Mouse (Mus musculus) forebrain, embryonic 14.5 days (tissue): ENCODE measurements around the gene Fpr1. TPM values are rescaled to one million over a fixed set of nuclear protein-coding genes. Genes with fewer than 3 reads are reported as not detected.
A peak's percentile ranks its signal among the peaks of the same experiment; 100 is the strongest.
"Not testable (repeated sequence)": the region's sequence is repeated elsewhere in the genome, so short reads cannot be mapped to it uniquely, and the experiment has no call there.

ENCODE experiments used
- ATAC-seq: fragments of 200-750 bp; cut with Nextera tagmentation; 2 replicates; pipeline ENCODE4 v1.8.0; 2017; ENCODE audit warnings: mild to moderate bottlenecking, moderate library complexity
- DNase-seq: peaks from one replicate; pipeline ENCODE4 v3.0.0-alpha.2; 2015; ENCODE audit warnings: low spot score
- H3K27ac ChIP-seq: fragments of 300-500 bp; sonication (generic); 2 replicates; pipeline ENCODE4 v1.5.1; 2014; ENCODE audit warnings: low read depth, mild to moderate bottlenecking, control low read depth, low read length, moderate library complexity
- H3K27me3 ChIP-seq: fragments of 300-500 bp; sonication (generic); replicated peaks from 2 replicates; pipeline ENCODE4 v1.6.1; 2014; ENCODE audit warnings: low read length, control low read depth, mixed read lengths; ENCODE audit not compliant: control insufficient read depth, insufficient read depth
- H3K36me3 ChIP-seq: fragments of 300-500 bp; sonication (generic); 2 replicates; pipeline ENCODE4 v1.6.1; 2014; ENCODE audit warnings: low read length, control low read depth; ENCODE audit not compliant: control insufficient read depth, insufficient read depth
- H3K4me1 ChIP-seq: fragments of 300-500 bp; sonication (generic); 2 replicates; pipeline ENCODE4 v1.6.1; 2014; ENCODE audit warnings: antibody characterized with exemption, low read length, control low read depth; ENCODE audit not compliant: control insufficient read depth, insufficient read depth
- H3K4me2 ChIP-seq: fragments of 300-500 bp; sonication (generic); 2 replicates; pipeline ENCODE4 v1.6.1; 2014; ENCODE audit warnings: mild to moderate bottlenecking, control low read depth, low read length
- H3K4me3 ChIP-seq: fragments of 300-500 bp; sonication (generic); 2 replicates; pipeline ENCODE4 v1.5.1; 2014; ENCODE audit warnings: low read depth, low read length, control low read depth
- H3K9ac ChIP-seq: fragments of 300-500 bp; sonication (generic); 2 replicates; pipeline ENCODE4 v1.6.1; 2014; ENCODE audit warnings: mild to moderate bottlenecking, low read length, control low read depth, moderate library complexity
- H3K9me3 ChIP-seq: fragments of 300-500 bp; sonication (generic); replicated peaks from 2 replicates; pipeline ENCODE4 v1.6.1; 2016; ENCODE audit warnings: low read length, control low read depth, mixed read lengths; ENCODE audit not compliant: control insufficient read depth
- WGBS: fragments of 180-500 bp; shearing (Covaris S2); extraction: QIAGEN DNeasy Blood & Tissue Kit; methylation state at CpG from one replicate; pipeline ENCODE4 v1.1.7; 2014; 5-methylcytosine and 5-hydroxymethylcytosine counted together
- polyA plus RNA-seq: library from polyadenylated mRNA; unstranded; fragments of >200 nt; fragmentation: Nextera tagmentation; extraction: Ambion mirVana; gene quantifications from 2 replicates; pipeline ENCODE4 v1.2.1, GENCODE M21; 2014

Gene Fpr1
- polyA plus RNA-seq, 1 experiment from 2014 or later = not detected

DNA sequence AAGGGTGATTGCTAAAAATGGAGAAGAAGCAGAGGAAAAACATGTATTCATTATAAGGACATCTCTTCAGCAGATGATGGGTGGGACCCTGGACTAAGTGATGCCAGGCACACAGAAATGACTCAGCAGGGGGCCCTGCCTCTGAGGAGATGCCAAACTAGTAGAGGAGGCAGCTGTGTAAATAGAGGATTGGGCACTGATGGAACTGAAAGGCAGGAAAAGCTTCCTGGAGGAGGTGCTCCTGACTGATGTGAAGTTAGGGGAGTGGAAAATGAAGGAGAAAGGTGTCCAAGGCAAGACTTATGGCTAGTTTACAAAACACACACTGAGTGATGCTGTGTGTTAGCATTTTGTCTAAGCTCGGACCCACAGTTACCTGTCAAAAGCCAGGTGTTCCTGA, 26.3 kb downstream of the Fpr1 start:
- Histone ChIP-seq H3K9me3 (no peaks in the 10 kb centered on the region), H3K36me3 (no peaks in the 10 kb centered on the region), H3K9ac (no peak overlapping the region), H3K4me3 (no peak overlapping the region), H3K4me2 (no peak overlapping the region), H3K4me1 (no peaks in the 10 kb centered on the region), H3K27ac (no peak overlapping the region), H3K27me3 (no peaks in the 10 kb centered on the region)
- ATAC-seq = no peak
- WGBS = 92% methylated on average over 1 of the region's 1 CpGs
- no peak for DNase-seq

DNA sequence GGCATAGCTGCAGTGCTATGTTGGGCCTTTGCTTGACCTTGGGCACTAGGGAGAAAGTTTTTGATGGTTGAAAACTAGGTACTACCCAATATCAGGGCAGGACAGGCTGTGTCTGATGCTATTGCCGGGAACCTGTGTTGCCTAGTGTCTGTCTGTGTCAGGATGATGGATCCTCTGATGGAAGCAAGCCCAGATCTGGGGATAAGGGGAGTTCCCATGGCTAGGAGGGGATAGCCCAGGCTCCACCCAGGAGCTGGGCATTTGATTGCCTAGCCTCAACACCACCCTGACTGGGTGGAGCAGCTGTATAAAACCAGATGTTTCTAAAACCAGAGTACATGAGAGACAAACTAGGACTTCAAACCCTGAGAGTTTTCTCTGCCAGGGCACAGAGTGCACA, 27.1 kb downstream of the Fpr1 start:
- Histone ChIP-seq H3K27me3 (no peaks in the 10 kb centered on the region), H3K9ac (no peak overlapping the region), H3K4me3 (no peak overlapping the region), H3K4me1 (no peaks in the 10 kb centered on the region), H3K9me3 (no peaks in the 10 kb centered on the region), H3K27ac (no peak overlapping the region), H3K4me2 (no peak overlapping the region), H3K36me3 (no peaks in the 10 kb centered on the region)
- WGBS = 86% methylated on average over 1 of the region's 1 CpGs
- DNase-seq = no peak
- ATAC-seq = no peak

DNA sequence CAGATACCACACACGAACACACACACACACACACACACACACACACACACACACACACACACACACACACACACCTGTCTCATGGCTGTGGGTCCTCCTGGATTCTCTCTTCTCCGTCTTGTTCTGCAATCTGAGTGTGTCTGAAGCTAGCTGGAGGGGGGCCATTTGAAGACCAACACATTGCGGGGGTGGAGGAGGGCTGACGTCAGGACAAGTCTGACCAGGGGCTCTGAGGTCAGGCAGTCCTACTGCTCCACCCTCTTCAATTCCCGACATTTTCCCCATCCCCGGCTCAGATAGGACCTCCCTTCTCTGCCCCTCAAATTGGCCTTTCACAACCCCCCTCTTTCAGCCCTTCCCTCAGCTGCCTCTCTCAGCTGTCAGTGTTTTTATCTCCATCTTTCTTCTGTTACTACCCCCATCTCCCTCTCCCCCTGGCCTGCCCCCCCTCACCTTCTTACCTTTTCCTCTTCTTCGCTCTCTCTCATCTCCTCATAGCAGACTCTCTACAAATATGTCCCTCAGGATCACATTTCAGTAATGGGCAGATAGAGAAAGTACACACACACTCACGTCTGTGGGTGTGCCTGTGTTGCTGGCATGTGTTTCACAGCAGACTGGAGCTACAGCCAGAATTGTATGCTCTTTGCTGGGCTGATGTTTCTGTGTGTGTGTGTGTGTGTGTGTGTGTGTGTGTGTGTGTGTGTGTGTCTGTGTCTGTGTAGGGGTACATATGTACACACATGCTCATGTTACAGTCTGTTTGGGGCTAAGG, 28.5 kb downstream of the Fpr1 start, which contains the start of gene Has1:
Has1 (minus strand) TSS at position 142 of the 775 bp plus-strand sequence.
- ATAC-seq (no peak), DNase-seq (no peak)
- 71% methylated on average over 8 of the region's 8 CpGs for WGBS
- Histone ChIP-seq H3K4me2 (no peak within 1 kb of the TSS), H3K27ac (no peak within 1 kb of the TSS), H3K4me1 (no peaks in the 10 kb centered on the region), H3K36me3 (no peaks in the 10 kb centered on the region), H3K4me3 (no peak within 1 kb of the TSS), H3K9ac (no peak within 1 kb of the TSS), H3K9me3 (no peaks in the 10 kb centered on the region), H3K27me3 (no peaks in the 10 kb centered on the region)

DNA sequence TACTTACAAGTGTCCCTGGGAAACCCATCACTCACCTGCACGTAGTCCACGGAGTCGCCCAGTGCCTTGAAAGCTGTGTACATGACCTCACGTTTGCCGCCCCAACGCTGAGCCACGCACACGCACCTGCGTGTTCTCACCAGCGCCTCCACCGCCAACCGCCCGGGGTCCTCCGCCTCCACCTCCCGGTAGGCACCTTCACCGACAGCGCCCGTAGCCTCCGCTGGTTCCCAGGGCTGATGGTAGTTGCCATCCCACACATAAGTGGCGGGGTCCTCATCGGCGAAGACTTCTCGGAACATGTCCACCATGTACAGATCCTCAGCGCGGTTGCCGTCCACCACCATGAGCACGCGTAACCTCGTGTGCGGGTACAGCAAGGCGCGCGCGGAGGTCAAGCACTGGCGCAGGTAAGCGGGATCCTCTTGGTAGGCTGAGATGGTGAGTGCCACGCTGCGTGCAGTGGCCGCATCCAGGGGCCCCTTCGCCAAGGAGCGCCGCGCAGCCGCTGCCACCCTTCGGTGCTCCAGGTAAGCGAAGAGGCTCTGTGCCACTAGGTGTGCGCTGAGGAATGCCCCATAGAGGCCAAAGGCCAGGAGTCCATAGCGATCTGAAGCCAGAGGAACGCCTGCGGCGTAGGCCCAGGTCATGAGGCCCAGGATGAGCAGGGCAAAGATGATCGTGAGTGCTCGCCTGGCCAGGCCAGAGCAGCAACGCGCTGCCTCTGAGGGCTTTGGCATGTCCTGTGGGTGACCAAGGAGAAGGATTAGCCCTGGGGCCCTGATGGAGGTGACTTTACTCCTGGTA, 33.6 kb downstream of the Fpr1 start:
- ATAC-seq (peak; percentile 30; the same call in 1 of the 2 replicates), DNase-seq (no peak)
- Histone ChIP-seq H3K4me3 (no peak overlapping the region), H3K4me1 (no peaks in the 10 kb centered on the region), H3K4me2 (peak overlapping the region; percentile 23), H3K9ac (no peak overlapping the region), H3K27ac (no peak overlapping the region), H3K27me3 (no peaks in the 10 kb centered on the region), H3K9me3 (no peaks in the 10 kb centered on the region), H3K36me3 (no peaks in the 10 kb centered on the region)
- 24% methylated on average over 55 of the region's 55 CpGs for WGBS

DNA sequence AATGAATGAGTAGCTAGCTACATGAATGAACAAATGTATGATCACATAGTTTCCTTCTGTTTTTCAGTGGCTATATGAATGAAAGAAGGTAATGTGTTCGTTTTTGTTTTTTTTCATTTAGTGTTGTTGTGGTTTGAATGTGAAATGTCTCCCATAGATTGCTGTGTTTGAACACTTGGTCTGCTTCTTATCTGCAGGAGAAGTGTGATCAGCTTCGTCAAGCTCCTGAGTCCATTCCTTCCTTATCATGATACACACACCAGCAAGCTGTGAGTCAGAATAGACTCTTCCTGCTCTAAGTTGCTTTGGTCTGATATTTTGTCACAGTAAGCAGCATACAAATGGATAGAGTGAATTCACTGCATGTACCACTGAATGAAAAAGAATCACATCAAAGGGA, 34.8 kb downstream of the Fpr1 start:
- Histone ChIP-seq H3K27ac (no peak overlapping the region), H3K9ac (no peak overlapping the region), H3K4me2 (no peak overlapping the region), H3K36me3 (no peaks in the 10 kb centered on the region), H3K9me3 (no peaks in the 10 kb centered on the region), H3K27me3 (no peaks in the 10 kb centered on the region), H3K4me3 (no peak overlapping the region), H3K4me1 (no peaks in the 10 kb centered on the region)
- WGBS = 79% methylated on average over 2 of the region's 2 CpGs
- ATAC-seq (no peak), DNase-seq (no peak)

DNA sequence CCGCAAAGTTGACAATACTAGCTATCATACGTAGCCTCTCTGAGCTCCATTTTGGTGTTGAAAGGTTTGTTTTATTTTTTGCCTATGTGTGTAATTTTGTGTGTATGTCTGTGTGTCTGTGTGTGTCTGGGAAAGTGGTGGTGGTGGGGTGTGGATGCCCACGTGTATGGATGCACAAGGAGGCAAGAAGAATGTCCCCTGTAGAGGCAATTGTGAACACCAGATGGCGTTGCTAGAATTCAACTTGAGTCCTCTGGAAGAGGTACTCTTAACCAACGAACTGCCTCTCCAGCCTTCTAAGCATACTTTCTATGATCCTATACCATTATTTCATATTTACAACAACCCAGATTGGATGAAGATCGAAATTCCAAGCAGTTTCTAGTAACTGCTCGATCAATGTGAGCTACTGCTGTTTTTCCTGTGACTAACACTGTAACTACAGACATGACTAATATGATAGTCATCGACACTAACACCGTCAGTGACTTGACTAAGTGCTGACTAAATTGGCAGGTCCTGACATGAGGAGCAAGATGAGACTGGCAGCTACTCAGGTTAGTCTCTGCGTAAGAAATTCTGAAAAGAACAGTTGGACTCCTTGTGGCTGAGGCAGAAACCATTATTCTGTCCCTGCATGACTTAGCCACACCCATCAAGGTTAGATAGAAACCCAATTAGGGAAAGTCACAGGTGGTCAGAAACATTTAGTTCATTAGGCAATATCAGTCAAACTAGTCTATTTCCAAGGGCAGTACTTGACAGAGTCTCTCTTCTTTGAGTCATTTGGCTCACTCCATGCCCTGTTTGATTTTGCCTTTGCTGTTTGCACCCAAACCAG, 38.3 kb downstream of the Fpr1 start:
- Histone ChIP-seq H3K4me3 (no peak overlapping the region), H3K4me1 (no peaks in the 10 kb centered on the region), H3K4me2 (no peak overlapping the region), H3K9ac (no peak overlapping the region), H3K27ac (no peak overlapping the region), H3K27me3 (no peaks in the 10 kb centered on the region), H3K9me3 (no peaks in the 10 kb centered on the region), H3K36me3 (peaks cover 19% of the 10 kb centered on the region)
- WGBS = 68% methylated on average over 10 of the region's 10 CpGs
- no peak for DNase-seq
- ATAC-seq = no peak

DNA sequence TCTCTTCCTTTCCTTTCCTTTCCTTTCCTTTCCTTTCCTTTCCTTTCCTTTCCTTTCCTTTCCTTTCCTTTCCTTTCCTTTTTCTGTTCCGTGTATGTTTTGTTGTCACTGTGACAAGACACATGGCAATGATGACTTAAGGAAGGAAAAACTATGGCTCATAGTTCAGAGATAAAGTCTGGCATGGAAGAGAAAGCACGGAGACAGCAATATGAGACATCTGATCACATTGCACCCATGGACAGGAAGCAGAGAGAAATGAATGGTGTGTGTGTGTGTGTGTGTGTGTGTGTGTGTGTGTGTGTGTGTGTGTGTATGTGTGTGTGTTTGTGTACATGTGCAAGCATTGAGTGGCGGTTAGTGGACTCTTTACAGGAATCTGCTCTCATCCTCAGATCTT, 39.1 kb downstream of the Fpr1 start:
- peaks cover 25% of the 10 kb centered on the region for H3K36me3 ChIP-seq
- ATAC-seq, DNase-seq: not testable (repeated sequence)

DNA sequence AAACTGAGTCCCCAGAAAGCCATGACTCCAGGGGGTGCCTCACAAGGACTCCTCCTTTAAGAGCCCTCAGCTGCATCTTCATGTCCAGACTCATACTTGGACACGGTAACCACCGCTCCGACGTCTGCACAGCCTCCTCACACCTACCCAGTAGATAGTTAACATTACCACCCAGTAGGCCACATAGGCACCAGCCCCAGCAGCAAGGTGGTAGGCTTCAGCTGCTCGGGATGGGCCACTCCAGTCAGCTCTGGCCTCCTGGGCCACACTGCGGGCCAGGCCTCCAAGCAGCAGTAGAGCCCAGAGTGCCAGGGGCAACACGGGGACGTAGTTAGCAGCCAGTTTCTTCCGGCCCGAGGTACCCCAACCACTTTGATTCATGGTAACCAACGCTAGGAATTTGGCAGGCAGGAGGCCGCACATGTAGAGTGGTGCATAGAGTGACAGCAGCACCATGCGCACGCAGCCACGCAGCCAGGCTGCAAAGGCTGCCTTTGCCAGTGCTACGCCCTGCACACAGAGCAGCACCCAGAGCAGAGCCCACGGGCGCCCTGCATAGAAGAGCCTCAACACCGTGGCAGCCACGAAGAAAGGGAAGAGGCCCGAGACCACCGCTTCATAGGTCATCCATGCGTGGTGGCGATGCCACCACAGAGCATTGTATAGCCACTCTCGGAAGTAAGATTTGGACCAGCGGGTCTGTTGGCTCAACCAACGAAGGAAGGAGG, 40.0 kb downstream of the Fpr1 start:
- no peak overlapping the region for H3K4me2 ChIP-seq
- ATAC-seq (peak; percentile 54), DNase-seq (no peak)
- H3K27me3 ChIP-seq = no peaks in the 10 kb centered on the region
- H3K9ac ChIP-seq = no peak overlapping the region
- H3K4me3 ChIP-seq = no peak overlapping the region
- H3K9me3 ChIP-seq = no peaks in the 10 kb centered on the region
- H3K36me3 ChIP-seq = peaks cover 25% of the 10 kb centered on the region
- 75% methylated on average over 27 of the region's 27 CpGs for WGBS
- H3K27ac ChIP-seq = no peak overlapping the region
- peaks cover 3% of the 10 kb centered on the region for H3K4me1 ChIP-seq

More for the DNA sequence above, 39.1 kb downstream of the Fpr1 start:
- not testable (repeated sequence) for H3K4me2 ChIP-seq, H3K9ac ChIP-seq, H3K27ac ChIP-seq, H3K4me1 ChIP-seq, H3K4me3 ChIP-seq, H3K27me3 ChIP-seq, H3K9me3 ChIP-seq
- WGBS = 92% methylated on average over 3 of the region's 3 CpGs
